Mouse (Mus musculus) CD8-positive naive resting alpha-beta T cell, adult 2 months (primary cell): ENCODE measurements at regions not wholly inside any gene's neighbourhood (a gene's known extent, or its start where the extent isn't known, plus 50 kb on each side); places are given as distances from the start of the nearest gene placed in this dataset.

Experiments used
- DNase-seq, 2 experiments: peaks; one replicate each; pipeline ENCODE4 v3.0.0; 2022; ENCODE audit warnings: low read depth in 2 of 2, low spot score in 2 of 2

- DNase-seq, result no peak
Measured at GRCm38 (mm10) chr10:95124476-95124875, 179.8 kb upstream of the Plxnc1 start.

GRCm38 (mm10) chr10:95120007-95120406 lies 175.4 kb upstream of the Plxnc1 start:
- no peak for DNase-seq

GRCm38 (mm10) chr10:95118786-95119351 lies 174.2 kb upstream of the Plxnc1 start:
- DNase-seq, result no peak

GRCm38 (mm10) chr10:95117731-95118212 lies 173.1 kb upstream of the Plxnc1 start:
- DNase-seq, result no peak

- no peak for DNase-seq
Measured at GRCm38 (mm10) chr10:95117041-95117730, 172.6 kb upstream of the Plxnc1 start.

- DNase-seq, result no peak
Measured at GRCm38 (mm10) chr10:95116579-95117011, 172.0 kb upstream of the Plxnc1 start.

- no peak for DNase-seq
Measured at GRCm38 (mm10) chr10:95112837-95113388, 168.3 kb upstream of the Plxnc1 start.

GRCm38 (mm10) chr10:95112231-95112774 lies 167.7 kb upstream of the Plxnc1 start:
- DNase-seq, result no peak

GRCm38 (mm10) chr10:95110786-95111185 lies 166.2 kb upstream of the Plxnc1 start:
- DNase-seq, result no peak

- DNase-seq, result no peak
Measured at GRCm38 (mm10) chr10:95109576-95109975, 164.9 kb upstream of the Plxnc1 start.

- DNase-seq, result no peak
Measured at GRCm38 (mm10) chr10:95107532-95108251, 163.1 kb upstream of the Plxnc1 start.

GRCm38 (mm10) chr10:95103808-95104207 lies 159.2 kb upstream of the Plxnc1 start:
- no peak for DNase-seq

GRCm38 (mm10) chr10:95102981-95103380 lies 158.3 kb upstream of the Plxnc1 start:
- no peak for DNase-seq

- DNase-seq, result no peak
Measured at GRCm38 (mm10) chr10:95099906-95100305, 155.3 kb upstream of the Plxnc1 start.

- DNase-seq, result no peak
Measured at GRCm38 (mm10) chr10:95095847-95096246, 151.2 kb upstream of the Plxnc1 start.

GRCm38 (mm10) chr10:95094771-95095170 lies 150.1 kb upstream of the Plxnc1 start:
- DNase-seq, result no peak

- no peak for DNase-seq
Measured at GRCm38 (mm10) chr10:95093266-95093665, 148.6 kb upstream of the Plxnc1 start.

- DNase-seq, result no peak
Measured at GRCm38 (mm10) chr10:95091086-95091485, 146.5 kb upstream of the Plxnc1 start.

- DNase-seq, result no peak
Measured at GRCm38 (mm10) chr10:95090641-95091040, 146.0 kb upstream of the Plxnc1 start.

- DNase-seq, result no peak
Measured at GRCm38 (mm10) chr10:95090035-95090434, 145.4 kb upstream of the Plxnc1 start.

GRCm38 (mm10) chr10:95087864-95088570 lies 143.4 kb upstream of the Plxnc1 start:
- no peak for DNase-seq
